Mouse (Mus musculus) bone marrow macrophage, adult 2 months (primary cell): ENCODE results near the gene Acot8. TPM values are rescaled to one million over a fixed set of nuclear protein-coding genes. Genes with fewer than 3 reads are reported as not detected.

ENCODE experiments used
- H3K27ac ChIP-seq: 2 replicates; pipeline ENCODE4 v1.5.1; 2012; ENCODE audit warnings: low read depth, low read length; ENCODE audit not compliant: insufficient read depth
- H3K4me1 ChIP-seq: 2 replicates; pipeline ENCODE4 v1.6.1; 2012; ENCODE audit warnings: low read length; ENCODE audit not compliant: control insufficient read depth, insufficient read depth
- H3K4me3 ChIP-seq: 2 replicates; pipeline ENCODE4 v1.5.1; 2012; ENCODE audit warnings: mild to moderate bottlenecking, low read length, moderate library complexity; ENCODE audit not compliant: insufficient read depth
- CTCF ChIP-seq: IDR thresholded peaks from 2 replicates; pipeline ENCODE4 v1.5.1; 2012; ENCODE audit warnings: low read depth, mild to moderate bottlenecking, low read length, moderate library complexity
- POLR2A ChIP-seq: IDR thresholded peaks from 2 replicates; pipeline ENCODE4 v1.6.1; 2012; ENCODE audit warnings: mild to moderate bottlenecking, low read depth, low read length, borderline replicate concordance
- polyA plus RNA-seq: library from polyadenylated mRNA; stranded (reverse); fragments of >200 nt; gene quantifications from 2 replicates; pipeline ENCODE4 v1.2.4, GENCODE M21; 2012; ENCODE audit not compliant: missing spikeins, insufficient read depth, insufficient read length

The Acot8 gene
- polyA plus RNA-seq, 1 experiment: 26.8 TPM

- Histone ChIP-seq H3K27ac (no peak overlapping the region), H3K4me1 (peaks cover 6% of the 10 kb centered on the region)
- TF ChIP-seq POLR2A (no peak), CTCF (peak; percentile 82)
Measured at GRCm38 (mm10) chr2:164794293-164794692, 10.4 kb downstream of the Acot8 start.

GRCm38 (mm10) chr2:164793772-164794171 lies 10.9 kb downstream of the Acot8 start:
- TF ChIP-seq POLR2A (no peak), CTCF (no peak)
- Histone ChIP-seq H3K27ac (no peak overlapping the region), H3K4me3 (no peak overlapping the region), H3K4me1 (peaks cover 6% of the 10 kb centered on the region)

More at GRCm38 (mm10) chr2:164794293-164794692, 10.4 kb downstream of the Acot8 start:
- no peak overlapping the region for H3K4me3 ChIP-seq

- TF ChIP-seq POLR2A (no peak), CTCF (peak; percentile 28; the same call in 1 of the 2 replicates)
- no peak overlapping the region for H3K27ac ChIP-seq
- H3K4me1 ChIP-seq: peaks cover 6% of the 10 kb centered on the region
- no peak overlapping the region for H3K4me3 ChIP-seq
Measured at GRCm38 (mm10) chr2:164793236-164793635, 11.4 kb downstream of the Acot8 start.

- TF ChIP-seq CTCF (no peak), POLR2A (no peak)
- no peak overlapping the region for H3K27ac ChIP-seq
- no peak overlapping the region for H3K4me3 ChIP-seq
- peaks cover 6% of the 10 kb centered on the region for H3K4me1 ChIP-seq
Measured at GRCm38 (mm10) chr2:164792400-164793190, 12.1 kb downstream of the Acot8 start.

- no peak for TF ChIP-seq POLR2A
- no peak for TF ChIP-seq CTCF
- Histone ChIP-seq H3K4me1 (peaks cover 9% of the 10 kb centered on the region), H3K27ac (no peak overlapping the region), H3K4me3 (no peak overlapping the region)
Measured at GRCm38 (mm10) chr2:164791841-164792261, 12.8 kb downstream of the Acot8 start.

- H3K4me3 ChIP-seq: no peak overlapping the region
- peaks cover 13% of the 10 kb centered on the region for H3K4me1 ChIP-seq
- no peak overlapping the region for H3K27ac ChIP-seq
- TF ChIP-seq CTCF (no peak), POLR2A (no peak)
Measured at GRCm38 (mm10) chr2:164790451-164790850, 14.2 kb downstream of the Acot8 start.

- Histone ChIP-seq H3K27ac (no peak overlapping the region), H3K4me1 (peaks cover 17% of the 10 kb centered on the region), H3K4me3 (no peak overlapping the region)
- no peak for TF ChIP-seq CTCF
- no peak for TF ChIP-seq POLR2A
Measured at GRCm38 (mm10) chr2:164788411-164788810, 16.3 kb downstream of the Acot8 start.

GRCm38 (mm10) chr2:164787779-164788178 lies 16.9 kb downstream of the Acot8 start:
- TF ChIP-seq POLR2A (no peak), CTCF (no peak)
- no peak overlapping the region for H3K4me3 ChIP-seq
- no peak overlapping the region for H3K27ac ChIP-seq
- peaks cover 17% of the 10 kb centered on the region for H3K4me1 ChIP-seq

- no peak for TF ChIP-seq CTCF
- no peak overlapping the region; the same call in 1 of the 2 replicates for H3K4me3 ChIP-seq
- no peak overlapping the region for H3K27ac ChIP-seq
- H3K4me1 ChIP-seq: peaks cover 17% of the 10 kb centered on the region
Measured at GRCm38 (mm10) chr2:164787032-164787431, 17.6 kb downstream of the Acot8 start.

- no peak for TF ChIP-seq POLR2A
- no peak for TF ChIP-seq CTCF
- peak overlapping the region; percentile 70 for H3K4me3 ChIP-seq
- peaks cover 17% of the 10 kb centered on the region for H3K4me1 ChIP-seq
- 0 out of 2 replicates have a peak overlapping the region, but pooled peaks have one; percentile 26 for H3K27ac ChIP-seq
Measured at GRCm38 (mm10) chr2:164786388-164786885, 18.2 kb downstream of the Acot8 start.
